ENCODE assay signal across 26 mouse cellular contexts in genomic region chr5:115146747-115147130, GRCm38 (mm10). TPM values are rescaled to one million over a fixed set of nuclear protein-coding genes. Genes with fewer than 3 reads are reported as not detected.
"Had no signal": no experiment of that assay in that cellular context is flagged by ENCODE, and none has a peak within 500 bp of the region (broad histone marks: within the 10 kb centered on the region; RNA-seq: fewer than 3 reads in every experiment).

No protein-coding gene starts in this region.

- DNase-seq: left cerebral cortex, postnatal 4 days; liver, postnatal 0 days; lung, embryonic 14.5 days; lung, postnatal 36 days; retina, postnatal 1 day; right cerebral cortex, postnatal 25 days; thymus, adult 18-20 months; thymus, postnatal 36 days had no signal

- H3K9ac ChIP-seq: kidney, embryonic 15.5 days; limb, embryonic 12.5 days; limb, embryonic 15.5 days; liver, embryonic 14.5 days; liver, postnatal 0 days; lung, embryonic 14.5 days; midbrain, embryonic 13.5 days; neural tube, embryonic 13.5 days had no signal

- H3K4me1 ChIP-seq: midbrain, embryonic 13.5 days had no signal

- H3K4me3 ChIP-seq: kidney, embryonic 15.5 days; limb, embryonic 12.5 days; limb, embryonic 15.5 days; megakaryocyte, embryonic 14.5 days; midbrain, embryonic 10.5 days; midbrain, embryonic 13.5 days; myocyte; neural tube, embryonic 13.5 days had no signal

- H3K27me3 ChIP-seq: kidney, embryonic 15.5 days; limb, embryonic 12.5 days; limb, embryonic 15.5 days; megakaryocyte, embryonic 14.5 days; midbrain, embryonic 13.5 days; neural tube, embryonic 13.5 days had no signal

- H3K27ac ChIP-seq: kidney, embryonic 15.5 days; limb, embryonic 12.5 days; limb, embryonic 15.5 days; liver, embryonic 14.5 days; midbrain, embryonic 10.5 days; midbrain, embryonic 13.5 days; neural tube, embryonic 13.5 days had no signal

RNA-seq across cellular contexts. Expression of gene Cabp1, which starts 47.4 kb away (rescaled TPM):
- total RNA-seq: monocyte, adult 5-6 weeks; neutrophil, adult 5-6 weeks had no signal
- polyA plus RNA-seq: liver, postnatal 0 days had no signal

RNA-seq across cellular contexts. Expression of gene Gm10401, which starts 48.6 kb away (rescaled TPM):
- total RNA-seq: layer of hippocampus, adult 18-20 months; layer of hippocampus, postnatal 14 days; left cerebral cortex, adult 8-10 months; left cerebral cortex, postnatal 14 days; left cerebral cortex, postnatal 4 days; monocyte, adult 5-6 weeks; neutrophil, adult 5-6 weeks had no signal
- polyA plus RNA-seq: small intestine, adult 2 months; spleen, adult 2 months; testis, adult 2 months had no signal
